Mouse (Mus musculus) erythroblast, adult 5-6 weeks (primary cell): ENCODE results near the gene Mbd5. TPM values are rescaled to one million over a fixed set of nuclear protein-coding genes. Genes with fewer than 3 reads are reported as not detected.

Source experiments
- ATAC-seq: replicated peaks from 2 replicates; pipeline ENCODE4 v1.8.0; 2016; ENCODE audit warnings: moderate number of reproducible peaks, mild to moderate bottlenecking, moderate TSS enrichment, inconsistent platforms; ENCODE audit not compliant: poor library complexity, low FRiP score, severe bottlenecking
- total RNA-seq, 2 experiments: library from RNA; stranded (forward) in 1 of 2; stranded (reverse) in 1 of 2; fragments of 150-400 nt in 1 of 2; fragments of 200-764, 138-1000 nt in 1 of 2; gene quantifications; 2 replicates each; pipeline versions ENCODE4 v1.2.3 to v1.2.4; 2015 to 2017; ENCODE audit warnings: low replicate concordance in 2 of 2

The Mbd5 gene
- 20.3 and 51.3 TPM in 2 replicates for total RNA-seq (2015; ENCODE audit: low replicate concordance)
- 12.9 and 32.1 TPM in 2 replicates for total RNA-seq (2017; ENCODE audit: low replicate concordance)

DNA sequence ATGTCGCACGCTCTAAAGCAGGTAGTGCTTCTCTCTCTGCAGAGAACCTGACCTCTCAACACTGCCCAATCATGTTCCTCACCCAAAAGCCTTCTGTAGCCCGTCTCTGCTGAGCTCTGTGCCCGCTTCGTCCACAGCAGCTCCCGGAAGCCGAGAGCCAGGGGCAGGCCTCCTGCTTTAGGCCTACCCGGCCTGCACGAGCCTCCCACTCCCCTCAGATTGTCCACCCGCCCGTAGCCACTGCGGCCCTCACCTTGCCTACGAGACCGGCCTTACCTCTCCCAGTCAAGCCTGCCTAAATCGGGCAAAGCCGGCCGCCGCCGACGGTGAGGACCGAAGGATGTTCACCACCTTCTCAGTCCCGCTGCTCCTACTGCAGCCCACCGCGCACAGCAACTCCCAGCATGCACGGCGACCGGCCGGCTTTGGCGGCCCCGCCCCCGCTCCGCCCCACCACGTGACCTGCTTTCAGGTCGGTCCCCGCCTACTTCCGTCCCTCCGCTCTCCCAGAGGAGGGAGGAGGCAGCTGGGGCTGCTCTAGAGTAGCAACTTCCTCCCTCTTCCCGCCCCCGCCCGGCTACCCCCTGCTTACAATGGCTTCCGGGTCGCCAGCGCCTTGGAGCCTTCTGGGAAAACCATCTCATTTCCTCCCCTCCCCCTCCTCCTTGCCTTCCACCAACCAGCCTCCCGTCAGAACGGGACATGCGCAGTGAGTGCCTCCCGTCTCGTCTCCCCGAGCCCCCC is at the start of gene Mbd5:
Gene Mbd5, plus strand, starts transcription at position 668 of the 744 bp plus-strand sequence.
- peak; percentile 91 for ATAC-seq

DNA sequence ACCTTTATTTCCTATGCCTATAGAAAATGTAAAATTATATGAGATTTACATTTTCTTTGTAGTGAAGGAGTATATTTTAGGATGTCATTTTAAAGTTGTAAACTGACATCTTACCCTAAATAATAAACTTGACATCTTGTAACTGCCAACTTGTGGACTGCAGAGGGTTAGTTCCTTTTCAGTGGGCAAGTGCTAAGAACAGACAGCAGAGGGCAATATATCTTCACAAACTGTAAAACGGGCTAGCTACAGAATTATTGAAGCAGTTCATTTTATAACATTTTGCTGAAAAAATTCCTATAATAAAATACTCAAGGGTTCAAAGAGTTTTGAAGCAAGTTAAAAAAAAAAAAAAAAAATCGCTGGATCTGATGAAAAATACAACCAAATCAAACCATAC is 40.4 kb upstream of the Mbd5 start:
- ATAC-seq = no peak

DNA sequence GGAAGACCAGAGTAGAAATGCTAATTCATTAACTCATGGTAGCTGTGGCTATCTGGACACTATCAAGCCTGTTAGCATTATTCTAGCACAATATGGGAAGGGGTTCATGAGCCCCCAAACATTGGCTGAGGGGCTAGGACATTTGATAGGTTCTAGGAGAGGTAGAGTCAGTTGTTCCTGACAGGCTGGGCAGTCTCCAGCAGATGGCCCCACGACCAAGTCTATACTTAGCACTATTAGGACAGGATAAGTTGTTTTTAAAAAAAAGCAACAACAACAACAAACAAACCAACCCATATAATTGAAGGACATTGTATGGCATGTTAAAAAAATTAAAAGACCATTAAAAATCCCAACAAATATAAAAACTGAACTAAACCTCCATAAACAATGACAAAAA is 35.1 kb upstream of the Mbd5 start:
- no peak for ATAC-seq

DNA sequence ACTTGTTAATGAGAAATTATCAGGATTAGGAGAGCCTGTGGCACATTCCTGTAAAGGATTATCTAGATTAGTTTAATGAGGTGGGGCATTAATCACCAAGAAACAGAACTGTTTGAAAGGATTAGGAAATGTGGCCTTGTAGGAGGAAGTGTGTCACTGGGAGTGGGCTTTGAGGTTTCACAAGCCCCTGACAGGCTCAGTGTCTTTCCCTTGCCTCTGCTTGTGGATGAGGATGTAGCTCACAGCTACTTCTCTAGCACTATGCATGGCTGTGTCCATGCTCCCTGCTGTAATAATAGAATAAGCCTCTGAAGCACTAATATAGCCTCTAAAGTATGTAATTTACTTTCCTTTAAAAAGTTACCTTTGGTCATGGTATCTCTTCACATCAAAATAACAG is 33.5 kb upstream of the Mbd5 start:
- ATAC-seq = no peak

DNA sequence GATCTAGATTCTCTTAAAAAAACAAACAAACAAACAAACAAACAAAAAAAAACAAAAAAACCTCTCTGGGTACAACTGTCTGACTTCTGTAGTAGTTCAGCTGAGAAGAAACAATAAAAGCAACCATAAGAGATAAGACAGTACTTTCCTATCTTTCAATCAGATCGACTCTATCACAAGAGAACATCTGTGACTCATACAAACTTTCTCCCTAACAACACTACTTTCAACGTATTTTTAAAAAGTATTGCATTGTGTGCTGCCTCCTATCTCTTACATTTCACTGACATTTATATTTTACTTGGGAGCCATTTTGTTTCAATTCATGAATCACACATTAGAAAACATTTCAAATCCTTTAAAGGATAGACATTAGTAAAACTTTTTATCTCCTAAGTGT is 14.2 kb upstream of the Mbd5 start:
- no peak for ATAC-seq

DNA sequence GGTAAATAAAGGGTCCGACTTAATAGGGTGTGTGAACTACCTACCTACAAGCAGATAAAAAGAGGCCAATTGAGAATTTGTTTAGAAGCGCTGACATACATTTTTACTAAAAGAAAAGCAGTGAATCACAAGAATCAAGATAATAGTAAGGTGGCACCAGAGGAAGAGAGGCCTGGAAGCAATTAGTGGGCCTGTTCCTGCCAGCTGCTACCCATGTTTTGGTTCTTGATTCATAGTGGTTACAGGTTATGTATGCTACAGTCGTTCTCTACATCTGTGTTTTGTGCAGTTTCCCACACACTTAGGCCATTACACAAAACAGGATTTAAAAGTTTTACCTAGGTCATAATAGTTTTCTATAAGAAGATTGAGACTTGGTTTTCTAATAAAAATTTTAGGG is 1.5 kb upstream of the Mbd5 start:
- ATAC-seq = no peak

DNA sequence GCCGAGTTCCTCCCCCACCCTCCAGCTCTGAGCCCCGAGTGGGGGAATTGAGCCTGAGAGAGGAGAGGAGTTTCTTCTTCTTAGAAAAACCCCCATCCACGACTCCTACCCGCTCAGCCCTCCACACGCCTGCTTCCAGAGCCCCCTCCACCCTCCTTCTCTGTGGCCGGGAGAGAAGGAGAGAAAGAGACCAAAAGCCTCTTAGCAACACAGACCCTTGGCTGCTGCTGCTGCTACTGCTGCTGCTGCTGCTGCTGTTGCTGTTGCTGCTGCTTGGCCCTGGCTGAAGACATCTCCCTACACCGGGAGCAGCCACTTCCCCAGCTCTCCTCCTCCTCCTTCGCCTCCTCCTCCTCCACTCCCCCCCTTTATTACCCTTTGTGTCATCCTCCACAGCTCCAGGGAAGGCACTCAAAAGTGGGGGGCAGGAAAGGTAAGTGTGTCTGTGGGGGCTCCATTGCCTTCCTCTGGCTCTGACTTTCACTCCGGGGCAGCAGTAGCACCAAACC is 489 bp downstream of the Mbd5 start:
- ATAC-seq = peak; percentile 36

DNA sequence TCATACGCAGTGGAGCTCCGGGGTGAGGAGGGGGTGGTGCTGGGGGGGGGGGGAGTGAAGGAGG is 776 bp downstream of the Mbd5 start, which contains the start of gene Orc4:
Gene Orc4, minus strand, starts transcription at position 26 of the 64 bp plus-strand sequence.
- ATAC-seq = no peak

DNA sequence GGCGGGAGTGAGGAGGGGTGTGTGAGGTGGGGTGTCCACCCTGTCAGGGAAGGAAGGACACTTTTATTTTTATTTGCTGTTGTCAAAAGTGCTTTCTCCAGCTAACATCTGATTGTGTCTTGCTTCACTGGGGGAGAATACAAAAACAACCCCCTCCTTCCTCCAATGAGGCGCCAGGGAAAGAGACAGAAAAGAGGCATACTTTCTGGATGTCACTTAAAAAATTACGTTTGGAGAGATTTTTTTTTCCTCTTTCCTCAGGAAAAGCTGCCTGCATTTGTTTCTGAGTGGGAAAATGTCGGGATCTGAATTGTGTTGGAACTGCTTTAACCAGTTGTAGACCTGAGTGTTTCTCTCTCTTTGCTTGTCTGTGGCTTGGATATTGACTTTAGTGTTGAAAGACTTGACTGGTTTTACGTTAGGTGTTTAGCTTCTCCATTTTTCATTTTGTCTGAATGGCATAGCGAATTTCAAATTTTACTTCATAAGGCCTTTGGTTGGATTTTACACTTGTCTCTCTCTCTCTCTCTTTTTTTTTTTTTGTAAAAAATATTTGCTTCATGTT is 1.1 kb downstream of the Mbd5 start:
- ATAC-seq = no peak

DNA sequence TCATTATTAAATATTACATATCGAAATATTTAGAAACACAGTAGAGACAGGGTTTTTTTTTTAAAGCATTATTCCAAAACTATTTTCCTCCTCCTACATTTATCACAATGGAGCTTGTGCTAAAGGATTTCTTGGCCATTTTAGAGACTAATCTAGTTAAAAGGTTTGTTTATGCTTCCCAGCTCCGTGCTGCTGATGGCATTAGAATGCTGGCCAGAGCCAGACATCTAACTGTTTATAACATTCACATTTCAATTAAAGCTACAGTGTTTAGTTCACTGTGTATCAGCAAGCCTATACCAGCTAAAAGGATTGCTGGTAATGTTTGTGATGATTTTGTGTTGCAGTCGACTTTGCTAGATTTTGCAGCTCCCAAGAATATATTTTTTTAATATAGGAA is 7.3 kb downstream of the Mbd5 start:
- no peak for ATAC-seq

DNA sequence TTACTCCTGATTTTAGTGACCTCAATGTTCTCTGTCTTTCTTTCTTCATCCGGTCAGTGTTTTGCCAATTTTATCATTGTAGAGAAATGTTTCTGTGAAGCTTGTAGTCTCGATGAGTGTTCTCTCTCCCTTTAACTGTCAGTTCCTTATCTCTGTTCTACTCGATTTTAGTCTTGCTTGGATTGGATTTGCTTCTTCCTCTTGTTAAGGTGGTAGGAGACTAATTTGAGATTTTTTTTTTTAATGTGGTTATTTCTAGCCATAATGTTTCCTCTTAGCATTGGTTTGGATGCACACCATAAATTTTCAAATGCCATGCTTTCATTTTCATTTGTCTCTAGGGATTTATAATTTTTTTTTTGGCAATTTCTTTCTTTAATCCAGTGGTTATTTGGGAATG is 29.6 kb downstream of the Mbd5 start:
- ATAC-seq = no peak

DNA sequence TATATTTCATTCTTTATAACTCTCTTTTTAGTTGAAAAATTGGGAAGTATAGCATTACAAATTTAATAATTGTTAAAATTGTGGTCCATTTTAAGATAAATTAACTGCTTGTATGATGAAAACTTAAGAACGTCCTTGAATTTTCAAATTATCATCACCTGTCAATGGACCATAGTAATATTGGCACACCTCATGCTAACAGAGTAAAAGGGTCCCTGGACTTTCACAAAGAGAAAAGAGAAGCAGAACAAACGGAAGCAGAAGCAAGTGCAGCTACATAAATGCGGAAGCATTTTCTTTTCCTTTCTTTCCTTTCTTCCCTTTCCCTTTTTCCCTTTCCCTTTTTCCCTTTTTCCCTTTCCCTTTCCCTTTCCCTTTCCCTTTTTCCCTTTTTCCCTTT is 41.0 kb downstream of the Mbd5 start:
- ATAC-seq = no peak

DNA sequence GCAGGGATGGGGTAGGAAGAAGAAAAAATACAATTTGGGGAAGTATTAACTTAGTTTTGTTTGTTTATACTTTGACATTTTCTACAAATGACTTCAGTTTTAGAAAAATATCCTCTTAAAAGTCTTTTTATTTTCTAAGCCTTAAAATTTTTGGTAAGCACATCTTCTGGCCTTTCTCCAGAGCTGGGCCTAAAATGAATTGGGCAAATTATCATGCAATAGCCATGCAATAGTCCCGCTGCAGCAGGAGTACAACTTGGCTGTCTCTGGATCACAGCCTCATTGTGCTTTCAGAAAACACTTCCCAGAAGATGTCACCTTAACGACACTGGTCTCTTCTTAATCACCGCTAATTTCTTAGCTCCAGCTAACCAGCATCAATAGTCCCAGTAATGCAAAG is 91.2 kb downstream of the Mbd5 start:
- no peak for ATAC-seq

DNA sequence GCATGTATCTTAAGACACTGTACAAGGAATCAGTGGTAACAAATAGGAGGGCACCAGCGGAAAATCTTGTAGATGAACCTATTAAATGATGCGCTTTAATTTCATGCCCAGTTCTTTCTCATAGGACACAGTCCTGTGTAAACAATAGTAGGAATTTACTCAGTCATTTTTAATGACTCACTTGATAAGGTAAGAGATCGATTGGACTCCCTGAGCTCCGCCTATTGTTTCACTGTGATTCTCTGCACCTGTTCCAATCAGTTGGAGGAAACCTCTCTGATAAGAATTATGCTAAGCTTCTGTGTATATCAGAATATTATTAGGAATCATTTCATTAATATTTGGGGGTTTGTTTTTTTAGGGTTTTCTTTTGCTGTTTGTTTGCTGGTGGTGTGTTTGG is 100.7 kb downstream of the Mbd5 start:
- no peak for ATAC-seq

DNA sequence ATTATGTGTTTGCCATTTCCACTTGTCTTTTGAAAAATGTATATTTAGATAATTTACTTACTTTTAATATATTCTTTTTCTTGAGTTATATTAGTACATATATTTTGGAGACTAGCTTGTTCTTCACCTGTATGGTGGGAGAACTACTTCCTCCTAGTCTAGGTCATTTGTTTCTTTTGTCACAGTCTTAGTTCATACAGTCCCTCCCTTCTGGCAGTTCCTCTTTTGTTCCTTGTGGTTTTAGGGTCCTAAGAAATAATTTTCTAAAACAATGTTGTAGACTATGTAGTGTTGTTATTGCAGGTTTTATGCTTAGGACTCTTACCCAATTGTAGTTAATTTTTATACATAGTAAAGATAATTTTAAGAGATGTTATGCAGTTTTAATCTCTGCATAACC is 118.6 kb downstream of the Mbd5 start:
- ATAC-seq = no peak

DNA sequence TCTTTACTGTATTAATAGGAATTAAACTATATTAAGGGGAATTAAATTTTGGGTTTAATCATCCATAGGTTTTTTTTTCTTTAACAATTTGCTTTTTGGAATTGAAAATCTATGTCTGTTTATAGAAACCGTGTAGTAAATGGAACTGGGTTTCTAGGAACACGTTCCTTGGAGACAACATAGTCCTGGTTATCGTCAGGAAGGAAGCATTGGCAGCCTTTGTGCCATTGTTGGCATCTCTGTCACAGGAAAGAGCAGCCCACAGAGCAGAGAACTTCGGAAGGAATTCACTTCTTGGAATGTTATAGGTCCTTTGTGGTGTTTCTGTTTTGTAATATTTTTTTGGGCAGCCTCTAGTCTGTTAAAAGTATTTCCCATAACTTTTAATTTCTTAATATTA is 135.7 kb downstream of the Mbd5 start:
- ATAC-seq = no peak

DNA sequence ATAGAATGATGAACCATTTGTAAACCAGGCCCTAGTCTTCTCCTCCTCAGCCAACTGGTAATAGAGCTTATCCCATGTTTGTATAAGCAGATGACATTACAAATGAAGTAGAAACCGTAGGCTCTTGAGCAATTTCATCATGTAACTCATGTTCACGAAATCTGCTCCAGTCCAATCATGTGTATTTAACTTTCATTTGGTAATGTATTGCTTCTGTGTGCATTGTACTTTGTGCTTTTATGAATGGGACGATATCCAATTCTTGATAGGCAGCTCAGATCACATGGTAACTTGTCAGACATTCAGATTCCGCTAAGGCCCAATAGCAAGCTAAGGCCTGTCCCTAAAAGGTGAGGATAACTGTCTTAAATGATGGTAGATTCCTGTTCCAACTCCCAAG is 141.5 kb downstream of the Mbd5 start:
- ATAC-seq = no peak

DNA sequence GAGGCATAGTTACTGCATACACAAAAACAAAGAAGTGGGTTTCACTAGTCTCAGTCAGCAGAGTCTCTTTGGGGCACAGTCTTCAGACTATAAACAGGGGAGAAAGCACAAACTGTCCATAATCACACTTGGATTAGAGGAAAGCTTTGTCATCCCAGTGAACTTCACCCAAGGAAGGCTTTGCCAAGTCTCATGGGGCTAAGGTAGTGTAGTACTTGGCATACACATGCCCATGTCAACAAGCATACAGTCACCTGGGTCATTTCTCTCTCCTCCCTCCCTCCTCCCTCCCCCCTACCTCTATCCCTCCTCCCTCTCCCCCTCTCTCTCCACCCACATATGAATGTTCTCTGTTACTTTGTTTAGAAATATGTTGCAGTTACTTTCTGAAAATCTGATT is 147.5 kb downstream of the Mbd5 start:
- ATAC-seq = no peak

DNA sequence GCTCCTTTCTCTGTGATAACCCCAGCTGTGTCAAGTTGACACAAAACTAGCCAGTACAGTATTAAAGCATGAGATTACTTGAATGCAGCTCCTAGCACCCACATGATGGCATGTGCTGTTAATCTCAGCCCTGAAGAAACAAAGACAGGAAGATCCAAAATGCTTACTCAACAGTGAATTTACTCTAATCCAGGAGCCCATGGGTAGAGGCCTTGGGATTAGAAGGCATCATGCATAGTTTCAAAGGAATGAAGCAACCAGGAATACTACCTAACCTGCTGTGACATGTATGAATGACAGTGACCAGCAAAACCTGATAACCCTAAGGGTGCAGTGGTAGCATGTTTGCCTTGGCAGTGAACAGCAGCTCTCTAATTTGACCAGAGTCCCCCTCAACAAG is 159.6 kb downstream of the Mbd5 start:
- no peak for ATAC-seq

DNA sequence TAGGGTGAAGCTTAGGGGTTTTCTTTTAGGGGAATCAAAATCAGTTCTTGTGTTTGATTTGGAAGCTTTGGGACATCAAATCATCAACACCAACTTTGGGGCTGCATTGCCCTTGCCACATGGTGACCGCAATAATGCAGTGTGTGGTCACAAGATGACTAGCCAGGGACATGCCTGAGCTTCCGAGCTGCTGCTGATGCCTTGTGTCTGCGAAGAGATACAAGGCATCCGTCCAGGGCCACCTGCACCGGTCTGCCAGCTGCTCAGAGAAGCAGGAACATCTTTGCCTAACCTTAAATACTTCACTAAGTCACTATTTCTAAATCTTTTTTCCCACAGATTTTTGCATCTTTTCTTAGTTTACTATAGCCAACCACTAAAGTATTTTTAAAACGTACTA is 170.6 kb downstream of the Mbd5 start:
- no peak for ATAC-seq

DNA sequence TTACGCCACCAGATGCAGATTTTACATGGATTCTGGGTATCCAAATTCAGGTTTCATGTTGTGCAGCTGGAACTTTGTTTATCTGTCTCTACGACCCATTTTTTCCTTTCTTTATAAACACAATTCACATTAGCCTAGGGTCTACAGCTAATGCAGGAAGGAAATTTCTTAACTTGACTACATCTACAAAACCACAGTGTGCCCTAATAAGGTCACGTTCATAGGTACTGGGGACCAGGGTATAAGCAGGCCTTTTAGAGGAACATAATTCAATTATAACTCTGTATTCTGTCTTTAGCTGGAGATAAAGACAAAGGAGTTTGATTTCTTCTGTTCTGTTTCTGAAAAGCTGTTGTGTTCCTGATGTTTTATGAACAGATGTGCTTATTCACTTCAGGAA is 172.3 kb downstream of the Mbd5 start:
- no peak for ATAC-seq

DNA sequence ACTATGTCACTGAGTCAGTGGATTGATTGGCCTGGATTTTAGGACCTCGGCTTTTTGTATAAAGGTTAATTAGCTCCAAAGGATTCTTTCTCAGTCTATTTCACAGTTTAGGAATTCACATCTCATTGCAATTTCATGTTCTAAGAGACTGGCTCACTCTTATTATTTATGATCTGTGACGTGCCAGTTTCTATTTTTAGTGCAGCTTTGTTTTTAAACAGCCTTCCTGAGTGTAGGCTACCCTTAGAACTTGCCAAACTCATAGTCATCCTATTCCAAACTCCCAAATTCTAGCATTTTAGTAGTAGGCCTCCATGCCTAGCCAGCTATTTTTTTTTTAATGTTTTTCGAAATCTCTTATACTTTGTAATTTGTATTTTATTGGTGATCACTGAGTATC is 192.9 kb downstream of the Mbd5 start:
- ATAC-seq = no peak
